Mouse (Mus musculus) ES-E14 (cell line): ENCODE results near the gene Apol7c.
"Not testable (repeated sequence)": the region's sequence is repeated elsewhere in the genome, so short reads cannot be mapped to it uniquely, and the experiment has no call there.

ENCODE experiments used
- HCFC1 ChIP-seq: IDR thresholded peaks from 2 replicates; pipeline ENCODE4 v1.6.1; 2012; ENCODE audit warnings: low read length, inconsistent platforms, borderline replicate concordance; ENCODE audit not compliant: insufficient read depth
- ZC3H11A ChIP-seq: IDR thresholded peaks from 2 replicates; pipeline ENCODE4 v1.6.1; 2012; ENCODE audit warnings: low read depth, mild to moderate bottlenecking, inconsistent platforms, low read length, borderline replicate concordance

GRCm38 (mm10) chr15:77523186-77523843 is 9.8 kb downstream of the Apol7c start:
- TF ChIP-seq ZC3H11A, HCFC1: not testable (repeated sequence)
